Mouse (Mus musculus): ENCODE measurements around the gene Arhgap8. TPM values are rescaled to one million over a fixed set of nuclear protein-coding genes. Genes with fewer than 3 reads are reported as not detected.

Gene Arhgap8
- polyA plus RNA-seq, 1 experiment from 2014 or later, result 4.3 TPM

DNA sequence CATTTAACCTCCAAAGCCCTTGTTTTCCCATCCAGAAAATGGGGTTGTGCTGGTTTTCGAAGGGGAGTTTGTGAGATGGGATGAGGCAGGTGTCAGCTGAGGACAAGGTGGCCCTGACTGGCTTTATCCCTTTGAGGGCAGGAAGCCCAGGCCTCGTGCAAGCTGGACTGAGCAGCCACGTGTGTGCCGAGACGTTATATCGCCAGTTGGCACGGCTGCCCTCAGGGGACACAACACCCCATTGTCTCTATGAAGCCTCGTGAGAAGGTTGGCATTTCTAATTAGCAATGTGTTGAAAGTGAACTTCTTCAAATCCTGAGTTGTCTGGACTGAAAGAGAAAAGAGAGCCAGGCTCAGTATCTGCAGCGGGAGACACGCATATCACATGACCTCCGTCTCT, 98.4 kb downstream of the Arhgap8 start:
- H3K36me3 ChIP-seq, result peaks cover 18% of the 10 kb centered on the region; the same call in 1 of the 2 replicates
- H3K4me1 ChIP-seq, result peaks cover 48% of the 10 kb centered on the region
- ATAC-seq (ENCODE audit: low FRiP score, low read depth), result no peak
- WGBS, result 76% methylated on average over 11 of the region's 11 CpGs
- H3K4me2 ChIP-seq (replicated peaks), result no peak overlapping the region
- H3K27ac ChIP-seq, result no peak overlapping the region
- no peaks in the 10 kb centered on the region for H3K9me3 ChIP-seq
- no peaks in the 10 kb centered on the region for H3K27me3 ChIP-seq (replicated peaks)
- no peak overlapping the region for H3K9ac ChIP-seq
- no peak overlapping the region for H3K4me3 ChIP-seq

DNA sequence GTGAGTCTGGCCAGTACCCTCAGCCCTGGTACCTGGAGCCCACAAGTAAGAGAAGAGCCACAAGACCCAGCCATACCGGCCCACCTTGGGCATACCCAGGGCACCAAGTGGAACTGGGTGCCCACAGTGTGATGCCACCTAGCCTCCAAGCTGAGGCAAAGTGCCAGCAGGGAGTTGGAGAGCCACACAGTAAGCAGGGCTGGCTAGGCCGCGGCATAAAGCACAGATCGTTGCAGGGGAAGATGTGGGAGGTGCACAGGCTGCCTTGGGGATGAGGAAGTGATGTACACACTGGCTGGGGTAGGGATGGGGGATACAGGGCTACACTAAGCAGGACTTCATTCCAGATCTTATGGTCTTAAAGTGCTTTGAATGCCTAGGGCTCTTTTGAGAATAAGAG, 101.0 kb downstream of the Arhgap8 start:
- 90% methylated on average over 4 of the region's 4 CpGs for WGBS
- Histone ChIP-seq H3K4me1 (peaks cover 28% of the 10 kb centered on the region), H3K27me3 (replicated peaks) (no peaks in the 10 kb centered on the region), H3K9ac (no peak overlapping the region), H3K36me3 (peaks cover 18% of the 10 kb centered on the region; the same call in 1 of the 2 replicates), H3K4me2 (replicated peaks) (no peak overlapping the region), H3K4me3 (no peak overlapping the region), H3K27ac (no peak overlapping the region), H3K9me3 (0 out of 2 replicates have a peak, but pooled peaks cover 5% of the 10 kb centered on the region)
- no peak for ATAC-seq (ENCODE audit: low FRiP score, low read depth)

Other genes with a start within 250 kb of the Arhgap8 start
- gene Rtl6, start 162.2 kb upstream of the Arhgap8 start, polyA plus RNA-seq (2016; fragmentation: Nextera tagmentation; extraction: Ambion mirVana), result 45.8 and 47.4 TPM in 2 replicates
- gene Prr5, start 50.4 kb upstream of the Arhgap8 start, polyA plus RNA-seq (2016; fragmentation: Nextera tagmentation; extraction: Ambion mirVana), result 21.0 and 21.4 TPM in 2 replicates
- 20.2 and 24.5 TPM in 2 replicates for gene Phf21b, start 136.0 kb downstream of the Arhgap8 start, polyA plus RNA-seq (2016; fragmentation: Nextera tagmentation; extraction: Ambion mirVana)
- gene Gm29666, start 200.0 kb downstream of the Arhgap8 start, polyA plus RNA-seq (2016; fragmentation: Nextera tagmentation; extraction: Ambion mirVana), result 0.90 and 0.98 TPM in 2 replicates
- 49.4 and 49.6 TPM in 2 replicates for gene Nup50, start 203.4 kb downstream of the Arhgap8 start, polyA plus RNA-seq (2016; fragmentation: Nextera tagmentation; extraction: Ambion mirVana)